Mouse (Mus musculus) kidney, postnatal 0 days (tissue): ENCODE results near the gene Fars2. TPM values are rescaled to one million over a fixed set of nuclear protein-coding genes. Genes with fewer than 3 reads are reported as not detected.
A peak's percentile ranks its signal among the peaks of the same experiment; 100 is the strongest.

Source experiments
- ATAC-seq: fragments of 200-750 bp; cut with Nextera tagmentation; replicated peaks from 2 replicates; pipeline ENCODE4 v1.8.0; 2017; ENCODE audit warnings: low read depth, moderate number of reproducible peaks, moderate TSS enrichment, moderate library complexity; ENCODE audit not compliant: low FRiP score
- DNase-seq: peaks from one replicate; pipeline ENCODE4 v3.0.0-alpha.2; 2016; ENCODE audit warnings: low spot score
- H3K27ac ChIP-seq: fragments of 300-500 bp; sonication (generic); 2 replicates; pipeline ENCODE4 v1.5.1; 2014; ENCODE audit warnings: mild to moderate bottlenecking
- H3K27me3 ChIP-seq: fragments of 300-500 bp; sonication (generic); 2 replicates; pipeline ENCODE4 v1.6.1; 2014; ENCODE audit warnings: low read length, mixed read lengths; ENCODE audit not compliant: insufficient read depth
- H3K36me3 ChIP-seq: fragments of 300-500 bp; sonication (generic); 2 replicates; pipeline ENCODE4 v1.6.1; 2014; ENCODE audit warnings: low read length, mixed read lengths; ENCODE audit not compliant: insufficient read depth
- H3K4me1 ChIP-seq: fragments of 300-500 bp; sonication (generic); replicated peaks from 2 replicates; pipeline ENCODE4 v1.6.1; 2014; ENCODE audit warnings: antibody characterized with exemption, low read length, mixed read lengths; ENCODE audit not compliant: insufficient read depth
- H3K4me2 ChIP-seq: fragments of 300-500 bp; sonication (generic); 2 replicates; pipeline ENCODE4 v1.6.1; 2014; ENCODE audit warnings: mild to moderate bottlenecking, low read length, moderate library complexity, mixed read lengths
- H3K4me3 ChIP-seq: fragments of 300-500 bp; sonication (generic); replicated peaks from 2 replicates; pipeline ENCODE4 v1.5.1; 2014; ENCODE audit warnings: low read depth, low read length
- H3K9ac ChIP-seq: fragments of 300-500 bp; sonication (generic); 2 replicates; pipeline ENCODE4 v1.6.1; 2014; ENCODE audit warnings: low read depth, low read length
- H3K9me3 ChIP-seq: fragments of 300-500 bp; sonication (generic); replicated peaks from 2 replicates; pipeline ENCODE4 v1.6.1; 2016; ENCODE audit warnings: low read length, inconsistent platforms, mixed read lengths
- CTCF ChIP-seq: IDR thresholded peaks from 2 replicates; pipeline ENCODE4 v1.5.1; 2016; ENCODE audit warnings: antibody characterized with exemption, low read depth, mild to moderate bottlenecking, moderate library complexity
- WGBS: fragments of 180-500 bp; shearing (Covaris S2); extraction: QIAGEN DNeasy Blood & Tissue Kit; methylation state at CpG from one replicate; pipeline ENCODE4 v1.1.7; 2014; 5-methylcytosine and 5-hydroxymethylcytosine counted together
- polyA plus RNA-seq: library from polyadenylated mRNA; unstranded; fragments of >200 nt; fragmentation: Nextera tagmentation; extraction: Ambion mirVana; gene quantifications from 2 replicates; pipeline ENCODE4 v1.2.1, GENCODE M21; 2015

Fars2 gene
- polyA plus RNA-seq, 1 experiment from 2014 or later = 54.7 TPM

DNA sequence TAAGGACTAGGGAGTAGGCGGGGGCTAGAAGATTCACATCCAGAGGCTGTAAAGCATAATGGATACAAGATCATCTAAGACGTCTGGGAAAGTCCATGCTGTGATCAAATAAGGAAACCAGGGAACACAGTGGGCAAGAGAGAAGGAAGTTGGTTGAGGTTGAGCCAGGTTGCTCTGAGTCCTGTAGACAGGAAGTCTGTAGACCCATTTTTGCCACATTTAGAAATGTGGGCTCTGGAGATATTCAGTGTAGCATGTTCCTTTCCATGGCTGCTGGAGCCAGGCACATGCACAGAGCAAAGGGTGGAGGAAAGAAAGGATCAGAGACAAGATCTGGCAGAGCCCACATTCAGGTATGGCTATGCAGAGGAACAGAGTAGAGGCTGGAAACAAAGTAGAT, 378.8 kb downstream of the Fars2 start:
- H3K9me3 ChIP-seq = no peaks in the 10 kb centered on the region
- no peak overlapping the region for H3K4me3 ChIP-seq
- 93% methylated on average over 2 of the region's 2 CpGs for WGBS
- no peak for ATAC-seq
- no peaks in the 10 kb centered on the region for H3K36me3 ChIP-seq
- H3K9ac ChIP-seq = no peak overlapping the region
- TF ChIP-seq CTCF = no peak
- no peaks in the 10 kb centered on the region; the same call in 1 of the 2 replicates for H3K4me1 ChIP-seq
- H3K27me3 ChIP-seq = no peaks in the 10 kb centered on the region
- H3K4me2 ChIP-seq = no peak overlapping the region
- DNase-seq = no peak
- H3K27ac ChIP-seq = no peak overlapping the region

DNA sequence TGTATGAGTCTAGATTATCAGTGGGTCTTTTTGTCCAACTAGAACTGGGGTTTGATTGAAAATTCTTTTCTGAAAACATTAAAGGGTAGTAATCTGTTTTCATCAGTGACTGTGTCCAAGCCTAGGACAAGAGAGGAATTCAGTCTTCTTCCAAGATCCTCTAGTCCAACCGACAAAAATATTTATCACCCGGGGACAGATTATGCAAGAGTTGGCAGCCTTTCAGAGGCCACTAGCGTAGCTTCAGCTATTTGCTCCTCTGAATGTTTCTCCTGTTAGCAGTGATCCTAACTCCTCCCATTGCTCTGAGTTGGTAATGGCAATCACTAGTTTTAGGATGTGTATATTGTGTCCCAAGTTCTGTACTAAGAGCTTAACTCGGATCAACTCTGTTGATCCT, 380.1 kb downstream of the Fars2 start:
- Histone ChIP-seq H3K4me3 (no peak overlapping the region), H3K27me3 (no peaks in the 10 kb centered on the region), H3K4me2 (no peak overlapping the region), H3K36me3 (no peaks in the 10 kb centered on the region), H3K9me3 (no peaks in the 10 kb centered on the region), H3K4me1 (no peaks in the 10 kb centered on the region; the same call in 1 of the 2 replicates), H3K9ac (no peak overlapping the region), H3K27ac (no peak overlapping the region)
- WGBS = 64% methylated on average over 4 of the region's 4 CpGs
- no peak for ATAC-seq
- TF ChIP-seq CTCF = no peak
- DNase-seq = peak; percentile 72

DNA sequence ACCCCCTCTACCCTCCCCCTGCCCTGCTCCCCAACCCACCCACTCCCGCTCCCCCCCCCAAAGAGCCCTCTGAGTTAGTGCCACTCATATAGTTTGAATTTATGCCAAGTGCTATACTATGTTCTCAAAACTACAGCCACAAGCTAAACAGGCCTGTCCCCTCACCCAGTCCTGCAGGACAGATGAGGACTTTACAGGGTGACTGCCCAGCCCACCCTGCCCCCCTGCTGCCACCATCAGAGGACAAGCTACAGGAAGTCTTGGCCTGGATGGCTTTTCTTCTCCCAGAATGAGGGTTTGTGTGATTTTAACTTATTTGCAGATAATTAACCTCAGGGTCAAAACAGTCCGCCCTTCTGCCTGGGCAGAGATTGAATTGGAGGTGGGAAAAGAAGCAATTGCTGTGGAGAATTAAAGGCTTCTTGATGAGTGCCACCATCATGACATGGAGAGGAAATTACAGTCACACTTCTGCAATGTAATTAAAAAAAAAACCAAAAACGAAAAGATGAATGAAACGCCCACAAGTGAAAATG, 383.2 kb downstream of the Fars2 start:
- no peaks in the 10 kb centered on the region for H3K27me3 ChIP-seq

GRCm38 (mm10) chr13:36503551-36503950, 386.3 kb downstream of the Fars2 start:
- Histone ChIP-seq H3K27me3 (no peaks in the 10 kb centered on the region), H3K9me3 (no peaks in the 10 kb centered on the region), H3K27ac (no peak overlapping the region), H3K4me2 (no peak overlapping the region), H3K36me3 (no peaks in the 10 kb centered on the region), H3K9ac (no peak overlapping the region), H3K4me1 (no peaks in the 10 kb centered on the region; the same call in 1 of the 2 replicates), H3K4me3 (no peak overlapping the region)
- ATAC-seq (no peak), DNase-seq (no peak)
- 73% methylated on average over 3 of the region's 3 CpGs for WGBS
- no peak for TF ChIP-seq CTCF

More for the DNA sequence above, 383.2 kb downstream of the Fars2 start:
- DNase-seq (no peak), ATAC-seq (no peak)
- H3K4me3 ChIP-seq = no peak overlapping the region
- no peaks in the 10 kb centered on the region; the same call in 1 of the 2 replicates for H3K4me1 ChIP-seq
- no peak overlapping the region for H3K9ac ChIP-seq
- no peaks in the 10 kb centered on the region for H3K36me3 ChIP-seq
- 62% methylated on average over 4 of the region's 4 CpGs for WGBS
- no peak for TF ChIP-seq CTCF
- no peaks in the 10 kb centered on the region for H3K9me3 ChIP-seq
- no peak overlapping the region for H3K4me2 ChIP-seq
- no peak overlapping the region for H3K27ac ChIP-seq

GRCm38 (mm10) chr13:36503991-36504390, 386.8 kb downstream of the Fars2 start:
- ATAC-seq = no peak
- Histone ChIP-seq H3K27me3 (no peaks in the 10 kb centered on the region), H3K27ac (no peak overlapping the region), H3K9ac (no peak overlapping the region), H3K4me1 (no peaks in the 10 kb centered on the region; the same call in 1 of the 2 replicates), H3K36me3 (no peaks in the 10 kb centered on the region), H3K9me3 (no peaks in the 10 kb centered on the region), H3K4me2 (no peak overlapping the region), H3K4me3 (no peak overlapping the region)
- TF ChIP-seq CTCF = no peak
- 86% methylated on average over 7 of the region's 7 CpGs for WGBS
- DNase-seq = no peak

DNA sequence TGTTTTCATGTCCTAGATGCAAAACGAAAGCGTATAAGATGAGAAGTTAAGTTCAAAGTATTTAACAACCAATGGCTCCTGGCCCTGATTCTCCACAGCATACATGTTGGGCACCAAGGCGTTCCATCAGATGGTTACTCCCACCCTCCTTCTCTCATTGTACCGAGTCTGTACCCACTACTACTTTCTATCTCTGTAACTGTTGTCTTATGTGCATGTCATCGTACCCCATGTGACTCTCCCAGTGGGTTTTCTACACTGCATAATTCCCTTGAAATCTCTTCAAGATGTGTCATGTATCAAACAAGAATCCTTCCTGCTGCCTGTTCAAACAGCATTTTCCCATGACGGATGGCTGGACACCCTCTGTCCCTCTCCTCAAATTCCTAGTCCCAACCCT, 388.5 kb downstream of the Fars2 start:
- Histone ChIP-seq H3K9me3 (no peaks in the 10 kb centered on the region), H3K9ac (no peak overlapping the region), H3K27me3 (no peaks in the 10 kb centered on the region), H3K36me3 (no peaks in the 10 kb centered on the region), H3K4me3 (no peak overlapping the region), H3K27ac (no peak overlapping the region), H3K4me2 (no peak overlapping the region), H3K4me1 (no peaks in the 10 kb centered on the region)
- no peak for DNase-seq
- ATAC-seq = no peak
- WGBS = 86% methylated on average over 6 of the region's 6 CpGs
- TF ChIP-seq CTCF = no peak

DNA sequence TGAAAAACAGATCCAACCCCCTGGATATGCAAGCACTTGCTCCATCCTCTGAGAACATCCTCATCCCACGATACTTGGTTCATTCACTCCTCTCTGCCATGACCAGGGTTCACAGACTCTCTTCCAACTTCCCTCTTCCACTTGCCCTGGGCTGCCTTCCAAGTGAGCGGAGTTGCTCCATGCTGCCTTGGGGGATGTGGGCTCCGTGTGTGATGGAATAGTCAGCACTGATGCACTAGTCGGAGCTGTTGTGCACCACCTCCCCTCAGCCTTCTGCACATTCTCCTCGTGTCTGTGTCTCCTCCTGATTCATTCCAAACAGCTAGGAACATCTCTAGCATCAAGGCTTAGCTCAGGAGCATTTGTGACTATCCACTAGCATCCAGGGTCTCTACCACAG, 389.1 kb downstream of the Fars2 start:
- DNase-seq = no peak

More for the DNA sequence above, 389.1 kb downstream of the Fars2 start:
- Histone ChIP-seq H3K4me3 (no peak overlapping the region), H3K4me2 (no peak overlapping the region), H3K27me3 (no peaks in the 10 kb centered on the region), H3K4me1 (no peaks in the 10 kb centered on the region), H3K9ac (no peak overlapping the region), H3K36me3 (no peaks in the 10 kb centered on the region), H3K9me3 (no peaks in the 10 kb centered on the region), H3K27ac (no peak overlapping the region)
- no peak for TF ChIP-seq CTCF
- 76% methylated on average over 5 of the region's 5 CpGs for WGBS
- no peak for ATAC-seq
